Mouse (Mus musculus): ENCODE data around the gene Rap1gds1.

- TF ChIP-seq CTCF (IDR thresholded peaks at IDR 0.05; ENCODE audit: extremely low read depth, insufficient read depth, insufficient read length, insufficient replicate concordance) = no peak
- no peak for TF ChIP-seq POLR2A (IDR thresholded peaks at IDR 0.05; ENCODE audit: low read depth, low read length)
Measured at GRCm38 (mm10) chr3:138876931-138877361, 198.1 kb downstream of the Rap1gds1 start.
